Mouse (Mus musculus) lung, postnatal 10 days (tissue): ENCODE measurements around the gene Adarb1.
A peak's percentile ranks its signal among the peaks of the same experiment; 100 is the strongest.

Experiments
- DNase-seq: peaks from one replicate; pipeline ENCODE4 v3.0.0; 2021

Adarb1 gene

DNA sequence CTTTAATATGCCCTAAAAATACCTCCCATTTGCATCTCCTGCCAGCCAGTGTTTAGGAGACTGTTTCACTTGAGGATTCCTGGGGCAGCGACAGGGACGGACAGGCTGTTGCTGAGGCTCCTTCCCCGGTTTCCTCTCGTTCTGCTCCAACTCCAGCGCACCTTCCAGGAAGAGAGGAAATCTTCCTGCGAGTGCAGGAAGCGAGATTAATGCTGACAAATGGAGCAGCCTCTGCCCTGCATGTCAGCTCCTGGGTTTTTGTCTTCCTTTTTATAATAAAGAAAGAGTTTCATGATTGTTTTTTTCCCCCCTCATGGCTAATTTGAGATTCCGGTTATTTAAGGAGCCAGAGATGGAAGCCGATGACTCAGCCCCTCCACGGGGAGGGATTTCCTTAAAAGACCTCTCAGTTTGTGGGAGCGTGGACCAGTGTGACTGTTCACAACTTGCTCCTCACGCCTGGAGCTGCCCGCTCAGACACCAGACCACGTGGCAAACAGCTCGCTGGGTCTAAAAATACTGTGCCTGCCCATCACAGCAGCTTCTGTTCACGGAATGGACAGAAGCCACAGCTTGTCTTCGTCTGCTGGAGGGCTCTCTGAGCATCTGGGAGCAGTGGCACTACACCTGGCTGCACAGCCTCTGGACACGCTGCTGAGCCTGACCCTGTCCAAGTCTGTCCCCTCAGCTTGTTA, 16.5 kb upstream of the Adarb1 start:
- DNase-seq, result peak; percentile 63

DNA sequence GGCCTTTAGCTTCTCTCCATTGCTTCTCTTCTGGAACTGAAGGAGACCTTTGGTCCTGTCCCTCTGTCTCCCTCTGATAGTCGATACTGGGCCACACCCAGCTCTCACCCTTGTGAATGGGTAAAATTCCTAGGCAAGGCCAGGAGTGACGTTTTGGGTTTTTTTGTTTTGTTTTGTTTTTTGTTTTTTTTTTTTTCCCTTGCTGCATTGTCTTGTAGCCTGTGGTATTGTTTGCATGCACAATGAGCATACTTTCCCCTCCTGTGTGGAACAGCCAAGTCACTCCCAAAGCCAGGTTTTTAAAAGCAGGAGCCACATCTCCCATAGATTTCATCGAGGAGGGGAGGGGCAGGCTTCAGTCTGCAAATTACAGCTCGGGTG, 16.0 kb upstream of the Adarb1 start:
- DNase-seq, result no peak

DNA sequence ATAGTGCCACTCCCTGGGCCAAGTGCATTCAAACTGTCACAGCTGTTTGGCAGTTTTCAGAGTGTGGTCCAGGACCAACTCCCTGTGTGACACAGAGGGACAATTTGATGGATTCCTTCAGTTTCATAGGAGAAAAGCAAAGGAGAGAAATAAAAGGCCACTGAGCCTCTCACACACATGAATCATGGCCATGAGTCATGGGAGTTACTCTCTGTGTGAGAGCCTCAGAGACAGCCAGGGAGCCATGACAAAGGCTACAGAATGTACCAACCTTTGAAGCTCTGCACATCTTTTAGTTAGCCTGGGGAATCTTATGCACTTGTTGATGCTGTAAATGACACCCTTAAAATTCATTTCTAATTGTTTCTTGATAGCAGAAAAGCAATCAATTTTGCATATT, 12.7 kb upstream of the Adarb1 start:
- no peak for DNase-seq

DNA sequence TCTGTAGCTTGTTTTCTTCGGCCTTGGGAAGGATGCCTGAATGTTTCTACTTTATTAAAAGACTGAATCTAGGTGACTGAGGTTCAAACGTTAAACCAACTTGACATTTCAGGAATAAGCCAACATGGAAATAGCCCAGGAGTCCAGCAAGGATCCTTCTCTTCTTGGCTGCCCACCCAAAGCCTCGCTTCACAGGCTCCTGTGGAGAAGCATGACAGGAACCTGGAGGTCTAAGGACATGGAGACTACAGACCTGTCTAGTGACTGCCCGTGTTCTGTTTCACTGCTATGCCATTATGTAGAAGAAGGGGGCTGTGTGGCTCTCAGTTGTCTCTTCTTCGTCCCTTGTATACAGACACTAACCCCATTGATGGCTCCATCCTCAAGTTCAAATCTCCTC, 11.9 kb upstream of the Adarb1 start:
- no peak for DNase-seq

DNA sequence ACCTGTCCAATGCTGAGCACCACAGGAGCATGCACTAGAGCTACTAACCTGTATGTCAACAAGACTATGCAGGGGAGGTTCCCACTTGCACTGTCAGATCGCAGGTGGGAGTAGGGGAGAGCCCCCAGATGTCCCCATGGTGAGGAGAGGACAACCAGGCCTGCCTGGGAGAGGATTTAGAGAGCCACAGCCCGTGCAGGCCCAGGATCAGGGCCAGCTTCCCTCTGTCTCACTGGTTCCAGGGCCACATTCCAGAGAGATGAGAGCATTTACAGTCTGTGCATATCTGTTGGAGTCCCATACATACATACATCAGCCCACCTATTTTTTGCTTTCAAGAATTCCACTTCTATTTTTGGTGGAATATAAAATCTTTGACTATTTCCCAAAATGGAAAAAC, 9.5 kb upstream of the Adarb1 start:
- DNase-seq, result no peak

DNA sequence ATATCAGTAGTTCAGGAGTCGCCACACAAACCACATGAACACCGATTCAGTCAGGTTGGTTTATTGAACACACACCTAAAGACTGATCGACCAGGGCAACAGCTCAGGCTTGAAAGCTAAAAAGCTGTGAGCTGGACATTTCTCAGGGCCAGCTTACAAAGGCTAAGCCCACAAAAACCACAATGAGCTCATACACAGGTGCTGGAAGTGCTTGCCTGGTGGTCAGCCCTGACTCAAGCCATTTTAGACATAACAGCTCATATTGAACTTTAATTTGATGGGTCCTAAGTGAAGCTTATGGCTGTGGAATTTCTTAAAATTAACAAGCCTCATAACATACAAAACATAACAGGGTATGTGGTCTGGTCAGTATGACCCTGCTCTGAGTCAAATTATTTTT, 2.1 kb upstream of the Adarb1 start:
- no peak for DNase-seq

DNA sequence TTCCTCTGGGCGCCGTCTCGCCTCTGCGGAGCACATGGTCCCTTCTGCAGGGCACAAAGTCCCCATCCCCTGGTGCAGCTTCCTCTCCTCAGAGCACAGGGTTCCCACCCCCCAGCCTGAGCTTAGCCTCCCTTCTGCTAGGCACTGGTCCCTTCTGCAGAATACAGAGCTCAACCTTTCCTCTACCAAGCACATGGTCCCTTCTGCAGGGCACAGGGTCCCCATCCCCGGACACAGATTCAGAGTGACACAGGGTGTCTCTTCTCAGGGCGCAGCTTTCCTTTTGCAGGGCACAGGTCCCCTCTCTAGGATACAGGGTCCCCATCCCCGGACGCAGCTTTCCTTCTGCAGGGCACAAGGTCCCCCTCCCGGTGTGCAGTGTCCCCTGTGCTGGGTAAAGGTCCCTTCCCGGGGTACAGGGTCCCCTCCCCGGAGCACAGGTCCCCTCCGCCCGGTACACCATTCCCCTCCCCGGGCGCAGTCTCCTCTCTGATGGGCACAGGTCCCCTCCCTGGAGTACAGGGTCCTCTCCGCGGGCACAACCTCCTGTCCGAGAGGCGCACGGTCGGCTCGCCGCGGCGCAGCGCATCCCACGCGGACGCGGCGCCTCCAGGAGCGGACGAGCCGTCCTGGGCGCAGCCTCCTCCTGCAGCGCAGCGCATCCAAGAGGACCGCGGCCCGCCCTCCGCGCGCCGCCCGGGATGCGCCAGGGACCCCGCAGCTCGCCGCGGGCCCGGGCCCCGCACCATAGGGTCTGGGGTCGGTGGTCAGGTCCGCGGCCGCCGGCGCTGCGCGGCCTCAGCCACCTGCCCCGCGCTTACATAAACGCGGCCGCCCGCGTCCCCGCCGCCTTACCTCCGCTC, 599 bp downstream of the Adarb1 start:
- DNase-seq, result peak; percentile 18

DNA sequence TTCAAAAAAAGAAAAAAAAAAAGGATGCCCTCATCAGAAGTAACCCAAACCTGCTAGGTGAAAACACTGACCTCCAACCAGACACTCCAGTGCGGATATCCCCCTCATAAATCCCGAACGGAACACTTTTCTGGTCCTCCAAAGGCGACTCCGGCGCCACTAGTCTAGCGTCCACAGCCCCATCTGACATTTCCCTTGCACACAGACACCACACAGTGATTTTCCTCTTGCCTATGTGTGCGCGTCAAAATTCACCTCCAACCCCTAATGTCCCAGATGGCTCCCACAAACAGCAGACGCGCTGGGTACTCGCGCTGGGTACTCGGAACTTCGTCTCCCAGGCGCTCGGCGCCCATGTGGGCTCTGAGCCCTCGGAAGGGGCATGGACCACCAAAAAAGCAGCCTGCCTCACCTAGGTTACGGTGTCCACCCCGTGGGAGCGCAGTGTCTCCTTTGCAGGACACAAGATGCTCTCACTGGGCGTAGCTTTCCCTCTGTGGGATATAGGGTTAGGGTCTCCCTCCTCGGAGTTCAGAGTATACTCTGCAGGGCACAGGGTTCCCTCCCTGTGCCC, 1.3 kb downstream of the Adarb1 start:
- no peak for DNase-seq

DNA sequence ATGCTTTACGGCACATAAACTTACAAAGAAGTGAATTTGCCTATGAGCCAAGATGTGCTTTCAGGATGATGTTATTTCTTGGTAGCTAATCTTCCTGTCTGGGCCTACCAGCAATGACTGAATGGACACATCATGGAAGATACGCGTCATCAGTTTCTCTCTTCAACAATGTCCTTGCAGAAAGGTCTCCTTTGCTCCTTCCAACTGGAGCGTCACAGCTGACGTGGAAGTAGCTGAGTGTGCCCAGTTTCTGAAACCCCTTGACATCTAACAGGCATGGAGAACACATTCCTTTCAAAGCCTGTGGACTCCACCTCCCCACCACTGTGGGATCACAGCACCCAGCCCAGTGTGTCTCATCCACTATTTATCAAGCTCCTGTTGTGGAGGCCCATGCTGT, 2.2 kb downstream of the Adarb1 start:
- peak; percentile 62 for DNase-seq

DNA sequence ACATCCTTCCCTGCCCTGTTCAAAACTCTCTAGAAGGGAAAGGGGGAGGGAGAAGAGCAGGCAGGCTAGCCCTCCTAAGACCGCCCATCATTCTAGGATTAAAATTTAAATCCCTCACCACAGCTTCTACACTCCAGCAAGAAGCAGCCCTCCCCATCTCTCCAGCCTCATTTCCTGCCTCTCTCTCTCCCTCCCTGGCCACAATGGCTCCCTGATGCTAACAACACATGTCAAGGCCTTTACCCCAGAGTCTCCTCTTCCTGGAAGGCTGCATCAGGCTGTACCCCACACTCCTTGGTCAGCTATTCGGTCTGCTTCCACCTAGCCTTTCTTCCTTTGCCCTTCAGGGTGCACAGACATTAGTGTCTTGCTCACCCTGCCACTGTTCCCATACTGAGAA, 4.3 kb downstream of the Adarb1 start:
- no peak for DNase-seq

DNA sequence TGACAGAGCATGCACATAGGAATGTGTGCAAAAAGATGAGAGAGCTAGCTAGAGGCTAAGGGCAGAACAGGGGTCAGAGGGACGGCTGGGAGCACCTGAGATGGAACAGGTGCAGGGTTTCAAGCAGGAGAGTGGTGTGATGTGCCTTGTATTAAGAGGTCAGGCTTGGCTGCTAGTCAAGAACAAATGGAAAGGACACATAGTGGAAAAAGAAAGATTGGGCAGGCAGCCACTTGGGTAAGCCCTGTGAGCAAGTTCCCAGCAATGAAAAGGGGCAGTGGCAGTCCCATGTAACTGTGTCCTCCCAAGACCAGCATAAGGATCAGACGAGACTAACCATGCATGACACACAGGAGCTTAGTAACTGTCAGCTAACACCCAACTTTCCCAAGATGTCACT, 8.9 kb downstream of the Adarb1 start:
- DNase-seq, result no peak

DNA sequence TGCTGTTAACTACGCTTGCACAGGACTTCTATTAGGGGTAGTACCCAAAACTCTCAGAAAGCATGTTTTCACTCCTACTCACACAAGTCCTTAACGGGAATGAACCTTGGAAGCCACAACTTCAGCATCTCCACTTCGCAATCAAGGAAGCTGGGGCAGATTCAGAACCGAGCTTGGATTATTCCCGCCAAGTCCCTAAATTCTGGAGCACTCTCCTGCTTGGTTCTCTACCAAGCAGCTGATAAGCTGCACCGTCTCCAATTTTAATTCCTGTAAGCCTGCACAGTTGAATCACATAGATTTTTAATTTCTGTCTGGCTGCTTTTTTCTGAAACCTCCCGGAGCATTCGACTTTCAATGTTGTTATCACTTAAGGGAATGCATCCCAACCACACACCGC, 9.8 kb downstream of the Adarb1 start:
- DNase-seq, result no peak

DNA sequence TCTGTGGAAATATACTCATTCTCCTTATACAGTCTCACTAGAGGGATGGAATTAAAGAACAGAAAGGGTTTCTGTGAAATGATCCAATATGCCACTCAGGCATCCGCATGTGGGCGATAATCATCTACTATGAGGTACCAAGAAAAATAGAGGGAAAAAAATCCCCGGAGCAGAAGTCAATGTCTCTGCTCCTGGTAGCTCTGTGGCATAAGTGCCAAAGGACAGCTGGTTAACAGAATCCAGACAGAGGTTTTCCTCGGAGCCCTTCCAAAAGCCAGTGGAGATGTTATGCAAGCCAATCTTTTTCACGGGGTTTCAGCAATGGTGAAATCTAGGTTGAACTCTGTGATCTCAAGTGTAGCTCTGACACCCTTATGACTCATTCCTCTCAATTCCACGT, 11.6 kb downstream of the Adarb1 start:
- DNase-seq, result peak; percentile 36

DNA sequence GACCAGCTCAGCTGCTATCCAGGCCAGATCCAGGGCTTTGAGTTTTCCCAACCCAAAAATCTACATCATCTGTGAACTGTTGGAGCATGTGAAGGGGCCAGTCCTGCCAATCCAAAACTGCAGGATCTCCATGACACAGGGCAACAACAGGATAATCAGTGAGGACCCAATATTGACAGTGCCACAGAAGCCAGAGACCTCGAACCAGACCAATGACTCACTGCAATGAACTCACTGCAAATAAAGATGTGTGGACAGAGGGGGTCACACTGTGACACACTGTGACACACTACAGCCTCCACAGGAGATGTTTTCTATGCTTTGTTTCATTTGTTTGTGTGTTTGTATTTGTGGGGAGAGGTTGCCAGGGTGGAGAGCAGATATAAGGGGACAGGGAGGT, 15.6 kb downstream of the Adarb1 start:
- no peak for DNase-seq

DNA sequence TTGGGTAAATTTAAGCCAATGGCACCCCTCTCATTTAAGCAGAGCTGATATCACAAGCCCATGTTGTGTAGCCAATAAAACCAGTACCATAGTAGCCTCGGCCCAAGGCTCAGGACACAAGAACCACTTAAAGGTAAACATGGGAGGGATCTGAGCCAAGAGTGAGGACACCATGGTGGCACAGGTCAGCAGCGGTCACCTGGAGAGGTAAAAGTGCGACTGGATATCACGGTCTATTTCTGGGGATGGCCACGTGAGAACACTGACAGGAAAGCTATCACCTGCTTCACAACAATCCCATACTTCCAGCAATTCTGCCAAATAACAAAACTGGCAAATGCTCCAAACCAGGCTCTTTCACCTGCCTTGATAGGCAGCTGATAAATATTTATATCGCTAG, 17.0 kb downstream of the Adarb1 start:
- DNase-seq, result no peak

DNA sequence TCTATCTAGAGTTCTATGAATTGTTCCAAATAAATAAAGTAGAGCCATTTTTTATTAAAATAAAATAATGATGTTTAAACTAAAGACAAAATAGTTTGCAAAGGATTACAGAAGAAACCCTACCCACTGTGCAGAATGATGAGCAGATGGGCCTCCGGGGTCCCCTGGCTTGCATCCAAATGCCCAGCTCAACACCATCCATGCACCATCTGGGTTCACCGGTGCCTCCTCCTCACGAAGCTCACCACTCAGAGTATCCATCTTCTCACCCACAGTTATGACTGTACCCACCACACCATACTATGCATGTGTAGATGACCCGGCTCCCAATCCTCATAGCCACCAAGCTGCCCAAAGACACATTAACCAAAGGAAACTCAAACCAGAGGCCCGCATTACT, 18.1 kb downstream of the Adarb1 start:
- DNase-seq, result no peak

DNA sequence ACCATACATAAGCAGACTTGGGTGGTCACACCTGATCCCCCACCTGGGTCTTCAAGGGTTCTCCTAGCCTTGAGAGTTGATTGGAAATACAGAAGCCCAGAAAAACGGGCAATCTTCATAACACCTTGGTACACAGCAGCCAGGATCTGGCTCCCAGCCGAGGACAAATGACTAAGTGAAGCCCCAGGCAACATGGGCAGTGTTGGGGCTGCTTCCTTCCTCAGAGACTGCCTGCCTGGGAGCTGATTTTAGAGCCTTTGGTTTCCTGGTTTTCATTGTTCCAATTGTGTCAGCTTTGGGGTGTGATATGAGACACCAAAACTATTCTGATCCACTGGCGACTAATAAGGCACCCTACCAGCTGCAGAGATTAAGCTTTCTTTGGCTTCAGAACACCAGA, 20.0 kb downstream of the Adarb1 start:
- DNase-seq, result peak; percentile 54

DNA sequence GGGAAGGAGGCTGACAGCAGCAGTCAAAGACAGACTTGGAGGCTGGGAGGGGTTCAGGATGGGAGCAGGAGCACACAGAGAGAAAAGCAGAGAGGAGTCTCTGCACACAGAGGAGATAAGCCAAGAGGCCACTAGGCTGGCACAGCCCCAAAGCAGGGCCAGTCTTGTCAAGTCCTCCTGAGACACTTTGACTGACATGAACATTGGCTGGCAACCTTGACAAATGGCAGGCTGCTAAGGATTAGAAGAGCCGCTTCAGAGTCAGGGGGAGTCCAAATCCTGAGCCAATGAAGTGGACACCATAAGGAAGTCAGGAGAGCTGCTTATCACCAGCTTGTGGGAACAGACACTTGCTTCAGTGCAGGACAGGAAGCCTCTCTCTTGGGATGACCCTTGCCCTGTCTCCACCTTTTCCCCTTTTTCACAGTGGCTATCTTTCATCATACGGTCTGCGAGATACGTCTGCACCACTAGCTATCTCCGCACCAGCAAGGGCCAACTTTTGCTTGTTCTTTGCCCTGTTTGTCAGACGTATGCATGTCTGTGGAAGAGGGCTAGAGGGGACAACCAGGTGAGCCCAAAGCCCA, 20.9 kb downstream of the Adarb1 start:
- DNase-seq, result peak; percentile 14

DNA sequence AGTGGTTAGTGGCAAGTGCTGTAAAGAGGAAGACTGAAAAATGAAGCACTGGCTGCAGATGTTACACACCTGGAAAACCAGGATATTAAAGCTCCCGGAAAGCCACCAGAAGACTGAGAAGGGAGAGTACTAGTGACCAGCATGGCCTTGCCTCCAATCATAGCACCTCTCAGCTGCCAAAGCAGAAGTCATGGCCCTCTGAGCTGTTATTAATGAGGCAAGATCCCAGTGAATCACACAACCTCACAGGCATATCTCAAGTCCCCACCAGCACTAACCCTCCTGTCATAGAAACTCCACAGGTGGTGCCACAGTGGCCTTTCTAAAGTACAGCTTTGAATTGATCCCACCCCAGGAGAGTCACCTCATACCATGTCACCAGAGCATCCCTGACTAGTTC, 22.1 kb downstream of the Adarb1 start:
- DNase-seq, result no peak

DNA sequence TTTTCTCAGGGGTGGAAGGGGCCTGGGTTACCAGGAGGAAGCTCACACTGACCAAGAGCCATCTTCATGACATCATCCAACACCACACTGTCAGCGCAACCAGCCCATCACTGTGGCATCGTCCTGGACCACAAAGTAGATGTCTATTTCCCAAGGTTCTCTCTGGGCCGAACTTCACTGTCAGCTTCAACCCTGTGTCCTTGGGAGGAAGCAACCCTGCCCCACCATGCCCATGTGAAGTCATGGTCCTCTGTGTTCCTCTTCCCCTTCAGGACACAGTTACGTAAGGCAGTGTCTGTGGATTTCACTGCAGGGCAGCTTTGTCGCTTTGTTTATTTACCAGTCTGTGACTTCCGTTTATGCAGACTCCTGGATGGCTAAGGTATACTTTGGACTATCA, 27.0 kb downstream of the Adarb1 start:
- no peak for DNase-seq

DNA sequence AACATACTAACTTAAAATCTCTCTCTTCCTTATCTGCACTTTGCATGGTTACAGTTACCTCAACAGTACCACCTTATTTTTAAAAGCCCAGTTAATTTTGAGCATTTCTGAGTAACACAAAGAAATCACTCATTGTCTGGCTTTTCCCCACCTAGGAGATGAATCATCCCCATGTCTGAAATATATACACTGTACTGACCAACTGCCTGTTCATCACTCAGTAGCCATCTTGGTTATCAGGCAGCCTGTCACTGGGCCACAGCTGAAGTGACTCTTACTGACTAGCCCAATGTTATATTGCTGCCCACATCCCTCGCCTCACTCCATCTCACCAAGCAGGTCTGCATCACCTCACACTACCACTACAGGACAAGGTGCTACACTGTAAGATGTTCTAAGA, 30.5 kb downstream of the Adarb1 start:
- no peak for DNase-seq

DNA sequence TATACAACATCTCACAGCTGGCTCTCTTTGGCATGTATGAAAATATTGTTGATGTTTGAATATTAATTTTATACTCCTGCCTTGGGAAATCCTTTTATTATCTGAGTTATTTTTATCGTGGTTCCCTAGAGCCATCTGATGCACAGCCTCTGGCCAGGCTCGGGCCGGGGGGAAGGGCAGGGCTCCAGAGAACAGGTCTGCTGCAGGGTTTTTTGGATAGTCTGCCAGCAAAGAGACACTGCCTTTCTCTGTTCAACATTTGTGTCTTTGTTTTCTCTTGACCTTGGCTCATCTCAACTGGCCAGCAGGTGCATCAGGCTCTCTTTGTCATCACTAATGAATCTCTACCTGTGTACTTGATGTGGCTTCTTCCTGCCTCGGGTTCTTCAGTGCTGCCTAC, 32.3 kb downstream of the Adarb1 start:
- no peak for DNase-seq

DNA sequence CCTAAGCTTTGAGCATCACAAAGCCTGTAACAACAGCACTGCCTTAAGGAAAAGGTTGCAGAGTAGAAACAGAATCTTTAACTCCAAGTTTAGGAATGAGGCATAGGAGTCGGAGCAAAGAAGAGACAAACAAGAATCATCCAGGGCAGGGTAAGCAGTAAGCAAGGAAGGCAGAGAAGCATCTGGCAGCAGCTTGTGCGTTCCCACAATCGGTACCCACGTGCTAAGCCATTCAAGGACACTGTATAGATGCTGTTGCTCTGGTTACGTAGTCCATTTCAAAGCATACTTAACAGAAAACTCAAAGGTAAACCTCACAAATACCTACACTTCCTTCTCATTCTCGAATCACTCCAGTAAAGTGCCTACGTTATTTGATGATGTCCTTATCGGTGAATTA, 35.0 kb downstream of the Adarb1 start:
- DNase-seq, result no peak

DNA sequence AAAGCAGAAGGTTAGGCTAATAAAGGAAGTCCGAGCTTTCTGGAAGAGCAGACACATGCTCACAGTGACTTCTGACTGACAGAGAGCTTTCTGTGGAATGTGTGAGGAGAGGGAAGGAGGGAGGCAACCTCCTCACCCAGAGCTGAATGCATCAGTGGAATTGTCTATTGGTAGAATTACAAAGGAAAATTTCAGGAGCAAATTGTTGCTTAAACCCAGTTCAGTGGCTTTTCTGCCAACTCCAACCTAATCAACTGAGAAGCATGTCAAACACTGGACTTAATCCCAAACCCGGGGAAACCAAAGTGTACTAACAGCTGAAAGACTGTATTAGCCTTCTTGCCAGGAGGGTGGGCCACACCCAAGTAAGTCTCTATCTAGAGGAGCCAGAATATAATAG, 36.9 kb downstream of the Adarb1 start:
- peak; percentile 21 for DNase-seq
